Mouse (Mus musculus) liver, adult 2 months (tissue): Measurements from ENCODE around the gene Nf1.

Experiments
- CTCF ChIP-seq: fragments of 200-500 bp; IDR thresholded peaks from 2 replicates; pipeline ENCODE4 v1.5.1; 2011; ENCODE audit warnings: low read depth, low read length, control low read depth
- POLR2A ChIP-seq: fragments of 200-500 bp; IDR thresholded peaks from 2 replicates; pipeline ENCODE4 v1.6.1; 2011; ENCODE audit warnings: low read length, control low read depth; ENCODE audit not compliant: insufficient read depth; ENCODE audit errors: extremely low read depth

DNA sequence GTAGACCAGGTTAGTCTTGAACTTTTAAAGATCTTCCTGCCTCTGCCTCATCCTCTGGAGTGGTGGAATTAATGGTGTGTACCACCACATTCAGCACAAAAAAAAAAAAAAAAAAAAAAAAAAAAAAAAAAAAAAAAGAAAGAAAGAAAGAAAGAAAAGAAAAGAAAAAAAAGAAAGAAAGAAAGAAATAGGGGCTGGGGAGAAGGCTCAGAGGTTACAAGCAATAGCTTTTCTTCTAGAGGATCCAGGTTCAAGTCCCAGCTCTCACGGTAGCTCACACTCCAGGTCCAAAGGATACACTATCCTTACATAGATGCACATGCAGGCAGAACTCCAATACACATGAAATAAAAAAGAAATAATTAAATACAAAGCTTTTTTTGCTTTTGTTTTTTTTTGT, 9.9 kb upstream of the Nf1 start:
- TF ChIP-seq POLR2A (no peak), CTCF (no peak)
